Mouse (Mus musculus) kidney, adult 18-20 months (tissue): ENCODE measurements around the gene Kif2c.

Experiments
- DNase-seq: peaks from one replicate; pipeline ENCODE4 v3.0.0; 2021

Kif2c gene

GRCm38 (mm10) chr4:117181863-117182758 is at the start of gene Kif2c:
Gene Kif2c (minus strand): TSS chr4:117182639.
- DNase-seq, result peak; percentile 93

GRCm38 (mm10) chr4:117231208-117231607 is 48.8 kb upstream of the Kif2c start:
- no peak for DNase-seq

GRCm38 (mm10) chr4:117230331-117230730 is 47.9 kb upstream of the Kif2c start:
- DNase-seq, result no peak

GRCm38 (mm10) chr4:117229590-117229989 is 47.2 kb upstream of the Kif2c start:
- DNase-seq, result no peak

- DNase-seq, result no peak
Measured at GRCm38 (mm10) chr4:117225250-117225649, 42.8 kb upstream of the Kif2c start.

- no peak for DNase-seq
Measured at GRCm38 (mm10) chr4:117224122-117224521, 41.7 kb upstream of the Kif2c start.

GRCm38 (mm10) chr4:117223001-117223400 is 40.6 kb upstream of the Kif2c start:
- DNase-seq, result no peak

GRCm38 (mm10) chr4:117221836-117222235 is 39.4 kb upstream of the Kif2c start:
- DNase-seq, result no peak

- DNase-seq, result no peak
Measured at GRCm38 (mm10) chr4:117220741-117221515, 38.5 kb upstream of the Kif2c start.

- peak; percentile 57 for DNase-seq
Measured at GRCm38 (mm10) chr4:117218517-117219219, 36.2 kb upstream of the Kif2c start.

GRCm38 (mm10) chr4:117217029-117217428 is 34.6 kb upstream of the Kif2c start:
- no peak for DNase-seq

- no peak for DNase-seq
Measured at GRCm38 (mm10) chr4:117214250-117214649, 31.8 kb upstream of the Kif2c start.

GRCm38 (mm10) chr4:117210147-117211074 is 28.0 kb upstream of the Kif2c start:
- DNase-seq, result peak; percentile 85

GRCm38 (mm10) chr4:117209592-117209991 is 27.2 kb upstream of the Kif2c start:
- no peak for DNase-seq

GRCm38 (mm10) chr4:117202992-117203354 is 20.5 kb upstream of the Kif2c start:
- no peak for DNase-seq

- peak; percentile 52 for DNase-seq
Measured at GRCm38 (mm10) chr4:117202046-117202991, 19.9 kb upstream of the Kif2c start.

- DNase-seq, result no peak
Measured at GRCm38 (mm10) chr4:117191804-117192203, 9.4 kb upstream of the Kif2c start.

- DNase-seq, result no peak
Measured at GRCm38 (mm10) chr4:117190660-117191059, 8.2 kb upstream of the Kif2c start.

- DNase-seq, result peak; percentile 43
Measured at GRCm38 (mm10) chr4:117189856-117190543, 7.6 kb upstream of the Kif2c start.

GRCm38 (mm10) chr4:117189382-117189855 is 7.0 kb upstream of the Kif2c start:
- peak; percentile 87 for DNase-seq
